Mouse (Mus musculus) stomach, embryonic 15.5 days (tissue): ENCODE data around the gene Sfmbt2. TPM values are rescaled to one million over a fixed set of nuclear protein-coding genes. Genes with fewer than 3 reads are reported as not detected.

ENCODE experiments used
- ATAC-seq: fragments of 200-750 bp; cut with Nextera tagmentation; 2 replicates; pipeline ENCODE4 v1.8.0; 2017; ENCODE audit warnings: low read depth, moderate number of reproducible peaks, moderate TSS enrichment; ENCODE audit not compliant: insufficient read depth, low FRiP score
- H3K27ac ChIP-seq: fragments of 300-500 bp; sonication (generic); 2 replicates; pipeline ENCODE4 v1.5.1; 2015; ENCODE audit warnings: mild to moderate bottlenecking, inconsistent platforms
- H3K27me3 ChIP-seq: fragments of 300-500 bp; sonication (generic); replicated peaks from 2 replicates; pipeline ENCODE4 v1.6.1; 2015; ENCODE audit warnings: inconsistent platforms
- H3K36me3 ChIP-seq: fragments of 300-500 bp; sonication (generic); 2 replicates; pipeline ENCODE4 v1.6.1; 2015; ENCODE audit warnings: inconsistent platforms
- H3K4me1 ChIP-seq: fragments of 300-500 bp; sonication (generic); 2 replicates; pipeline ENCODE4 v1.6.1; 2015; ENCODE audit warnings: inconsistent platforms
- H3K4me2 ChIP-seq: fragments of 300-500 bp; sonication (generic); 2 replicates; pipeline ENCODE4 v1.6.1; 2015; ENCODE audit warnings: mild to moderate bottlenecking, inconsistent platforms
- H3K4me3 ChIP-seq: fragments of 300-500 bp; sonication (generic); replicated peaks from 2 replicates; pipeline ENCODE4 v1.5.1; 2015; ENCODE audit warnings: inconsistent platforms
- H3K9ac ChIP-seq: fragments of 300-500 bp; sonication (generic); 2 replicates; pipeline ENCODE4 v1.6.1; 2015; ENCODE audit warnings: inconsistent platforms
- H3K9me3 ChIP-seq: fragments of 300-500 bp; sonication (generic); 2 replicates; pipeline ENCODE4 v1.6.1; 2016; ENCODE audit warnings: inconsistent platforms
- WGBS: fragments of 180-500 bp; shearing (Covaris S2); methylation state at CpG from one replicate; pipeline ENCODE4 v1.1.7; 2015; 5-methylcytosine and 5-hydroxymethylcytosine counted together
- polyA plus RNA-seq: library from polyadenylated mRNA; unstranded; fragments of >200 nt; fragmentation: Nextera tagmentation; extraction: Ambion mirVana; gene quantifications from 2 replicates; pipeline ENCODE4 v1.2.1, GENCODE M21; 2015

The Sfmbt2 gene
- polyA plus RNA-seq, 1 experiment from 2014 or later = 3.0 TPM

DNA sequence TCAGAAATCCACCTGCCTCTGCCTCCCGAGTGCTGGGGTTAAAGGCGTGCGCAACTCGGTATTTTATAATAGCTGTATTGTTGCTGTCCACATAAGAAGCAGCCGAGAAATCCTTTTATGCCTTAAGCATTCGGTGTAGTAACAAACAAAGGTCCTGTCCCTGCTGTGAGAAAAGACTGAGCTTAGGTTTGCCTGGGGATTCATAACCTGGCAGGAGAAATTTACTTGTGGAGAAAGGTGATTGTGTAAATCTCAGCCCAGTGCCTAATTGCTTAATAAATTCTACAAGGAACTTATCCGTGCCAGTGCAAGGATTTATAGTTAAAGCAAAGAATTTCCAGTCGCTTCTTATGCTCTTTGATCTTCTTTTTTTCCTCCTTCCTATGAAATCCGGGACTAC is 71.5 kb downstream of the Sfmbt2 start:
- Histone ChIP-seq H3K4me3 (no peak overlapping the region), H3K4me2 (no peak overlapping the region), H3K27me3 (no peaks in the 10 kb centered on the region), H3K36me3 (no peaks in the 10 kb centered on the region), H3K4me1 (no peaks in the 10 kb centered on the region), H3K27ac (no peak overlapping the region), H3K9me3 (no peaks in the 10 kb centered on the region), H3K9ac (no peak overlapping the region)
- ATAC-seq = no peak
- 75% methylated on average over 9 of the region's 9 CpGs for WGBS

GRCm38 (mm10) chr2:10453577-10453976 is 83.3 kb downstream of the Sfmbt2 start:
- WGBS = 67% methylated on average over 3 of the region's 3 CpGs
- Histone ChIP-seq H3K36me3 (no peaks in the 10 kb centered on the region), H3K9me3 (no peaks in the 10 kb centered on the region), H3K9ac (no peak overlapping the region), H3K27me3 (no peaks in the 10 kb centered on the region), H3K4me2 (no peak overlapping the region), H3K4me3 (no peak overlapping the region), H3K4me1 (no peaks in the 10 kb centered on the region), H3K27ac (no peak overlapping the region)
- no peak for ATAC-seq

- Histone ChIP-seq H3K4me3 (no peak overlapping the region), H3K36me3 (no peaks in the 10 kb centered on the region), H3K9me3 (no peaks in the 10 kb centered on the region), H3K27me3 (no peaks in the 10 kb centered on the region), H3K4me2 (no peak overlapping the region), H3K9ac (no peak overlapping the region), H3K4me1 (no peaks in the 10 kb centered on the region), H3K27ac (no peak overlapping the region)
- WGBS = 88% methylated on average over 12 of the region's 12 CpGs
- no peak for ATAC-seq
Measured at GRCm38 (mm10) chr2:10458309-10458708, 88.0 kb downstream of the Sfmbt2 start.

DNA sequence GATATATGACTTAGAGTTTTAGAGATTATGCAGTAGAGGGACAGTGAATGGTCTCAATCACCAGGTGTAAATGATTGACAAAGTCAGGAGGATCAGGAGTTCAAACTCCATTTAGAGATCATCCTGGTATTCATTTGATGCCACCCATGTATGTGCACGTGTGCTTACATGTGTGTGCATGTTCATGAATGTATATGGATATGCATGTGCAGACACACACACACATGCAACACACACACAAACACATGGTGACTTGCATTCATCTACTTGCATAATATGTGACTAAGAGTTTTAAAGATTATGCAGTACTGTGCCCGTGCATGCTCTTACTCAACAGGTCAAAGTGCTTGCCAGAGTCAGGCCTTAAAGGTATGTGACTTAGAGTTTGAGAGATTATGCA is 146.2 kb downstream of the Sfmbt2 start:
- no peak for ATAC-seq
- no peaks in the 10 kb centered on the region for H3K27me3 ChIP-seq
- no peak overlapping the region for H3K4me3 ChIP-seq
- H3K36me3 ChIP-seq = no peaks in the 10 kb centered on the region
- H3K9ac ChIP-seq = no peak overlapping the region
- H3K27ac ChIP-seq = no peak overlapping the region
- 90% methylated on average over 2 of the region's 2 CpGs for WGBS
- no peaks in the 10 kb centered on the region for H3K4me1 ChIP-seq
- H3K9me3 ChIP-seq = no peaks in the 10 kb centered on the region
- no peak overlapping the region for H3K4me2 ChIP-seq

DNA sequence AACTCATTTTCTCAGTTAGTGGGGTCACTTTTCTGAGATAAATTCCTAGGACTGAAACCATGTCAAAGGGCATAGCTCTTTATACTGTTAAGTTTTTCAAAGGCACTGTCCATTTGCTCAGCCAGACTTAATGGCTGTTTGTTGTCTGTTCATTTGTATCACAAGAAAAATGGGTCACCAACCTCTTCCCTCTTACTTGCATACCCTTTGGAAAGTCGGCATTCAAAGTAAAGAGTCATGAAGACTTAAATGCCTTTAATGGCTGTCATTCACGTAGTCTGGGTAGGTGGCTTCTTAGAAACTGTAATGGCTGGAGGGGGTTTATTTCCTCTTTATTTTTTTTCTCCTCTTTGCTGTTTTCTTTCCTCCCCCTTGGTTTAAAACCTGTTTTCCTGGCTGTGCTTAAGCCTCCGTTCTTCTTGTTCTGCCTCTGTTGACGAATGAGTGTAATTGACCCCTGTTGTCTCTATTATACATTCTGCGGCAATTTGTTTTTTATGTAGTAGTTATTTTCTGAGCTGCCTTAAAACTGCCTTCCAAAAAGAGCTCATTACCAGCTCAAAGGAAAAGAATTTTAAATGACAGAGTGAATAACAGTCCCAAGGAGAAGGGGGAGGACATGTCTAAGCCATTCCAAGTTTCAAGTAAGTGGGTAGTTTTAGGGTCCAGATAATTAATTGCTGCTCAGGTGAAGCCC is 151.6 kb downstream of the Sfmbt2 start:
- Histone ChIP-seq H3K4me2 (no peak overlapping the region), H3K27me3 (no peaks in the 10 kb centered on the region), H3K27ac (no peak overlapping the region), H3K36me3 (no peaks in the 10 kb centered on the region), H3K4me1 (no peaks in the 10 kb centered on the region), H3K9ac (no peak overlapping the region), H3K4me3 (no peak overlapping the region), H3K9me3 (no peaks in the 10 kb centered on the region)
- WGBS = 53% methylated on average over 5 of the region's 5 CpGs
- no peak for ATAC-seq

GRCm38 (mm10) chr2:10525622-10526021 is 155.3 kb downstream of the Sfmbt2 start:
- Histone ChIP-seq H3K27ac (no peak overlapping the region), H3K4me2 (no peak overlapping the region), H3K9ac (no peak overlapping the region), H3K9me3 (no peaks in the 10 kb centered on the region), H3K27me3 (no peaks in the 10 kb centered on the region), H3K4me1 (no peaks in the 10 kb centered on the region), H3K4me3 (no peak overlapping the region), H3K36me3 (no peaks in the 10 kb centered on the region)
- no peak for ATAC-seq
- 85% methylated on average over 7 of the region's 7 CpGs for WGBS

DNA sequence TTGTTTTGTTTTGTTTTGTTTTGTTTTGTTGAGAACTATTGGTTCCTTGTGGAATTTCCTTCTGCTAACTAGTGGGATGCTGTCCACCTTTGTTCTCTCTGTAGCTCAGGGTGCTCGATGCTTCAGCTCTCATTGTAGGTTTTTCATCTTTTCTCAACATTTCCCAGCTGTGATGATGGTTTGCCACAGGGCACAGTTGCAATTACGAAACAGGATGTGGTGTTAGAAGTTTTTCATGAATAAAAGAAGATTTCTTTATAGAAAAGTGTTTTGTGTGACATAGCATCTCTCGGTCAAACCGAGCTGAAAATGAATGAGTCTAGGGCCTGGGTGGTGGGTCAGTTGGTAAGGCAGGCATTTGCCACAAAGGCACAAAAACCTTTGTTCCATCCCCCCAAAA is 171.5 kb downstream of the Sfmbt2 start:
- 76% methylated on average over 4 of the region's 4 CpGs for WGBS
- ATAC-seq = no peak
- H3K4me1 ChIP-seq = no peaks in the 10 kb centered on the region
- no peaks in the 10 kb centered on the region for H3K36me3 ChIP-seq
- H3K4me3 ChIP-seq = no peak overlapping the region
- H3K27ac ChIP-seq = no peak overlapping the region
- no peaks in the 10 kb centered on the region for H3K9me3 ChIP-seq
- no peak overlapping the region for H3K4me2 ChIP-seq
- H3K27me3 ChIP-seq = no peaks in the 10 kb centered on the region
- no peak overlapping the region for H3K9ac ChIP-seq

- ATAC-seq = no peak
- Histone ChIP-seq H3K27me3 (no peaks in the 10 kb centered on the region), H3K36me3 (no peaks in the 10 kb centered on the region), H3K4me3 (no peak overlapping the region), H3K4me1 (no peaks in the 10 kb centered on the region), H3K4me2 (no peak overlapping the region), H3K9ac (no peak overlapping the region), H3K9me3 (no peaks in the 10 kb centered on the region), H3K27ac (no peak overlapping the region)
- WGBS = 62% methylated on average over 7 of the region's 7 CpGs
Measured at GRCm38 (mm10) chr2:10542388-10542787, 172.1 kb downstream of the Sfmbt2 start.

DNA sequence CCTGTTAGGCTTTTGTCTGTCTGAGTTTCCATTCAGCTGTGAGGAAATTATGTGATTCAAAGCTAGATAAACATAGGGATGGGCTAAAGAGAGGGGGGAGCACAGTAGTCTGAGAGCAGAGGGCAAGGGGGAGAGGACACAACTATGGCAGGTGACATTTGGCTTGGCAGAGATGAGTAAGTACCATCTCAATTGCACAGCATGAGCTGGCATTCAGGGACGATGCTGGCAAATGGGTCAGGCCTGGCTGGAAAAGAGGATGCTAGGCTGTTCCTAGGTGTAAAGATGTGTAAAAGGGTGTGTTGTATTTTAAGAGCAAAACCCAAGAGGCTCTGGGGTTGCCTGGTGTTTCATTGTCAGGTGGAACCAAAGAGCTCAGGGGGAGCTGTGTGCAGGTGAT is 188.5 kb downstream of the Sfmbt2 start:
- Histone ChIP-seq H3K27ac (no peak overlapping the region), H3K4me3 (no peak overlapping the region), H3K4me2 (no peak overlapping the region), H3K9me3 (no peaks in the 10 kb centered on the region), H3K4me1 (no peaks in the 10 kb centered on the region), H3K27me3 (no peaks in the 10 kb centered on the region), H3K36me3 (no peaks in the 10 kb centered on the region), H3K9ac (no peak overlapping the region)
- no peak for ATAC-seq
- 90% methylated on average over 1 of the region's 1 CpGs for WGBS

GRCm38 (mm10) chr2:10565491-10565890 is 195.2 kb downstream of the Sfmbt2 start:
- H3K9me3 ChIP-seq = no peaks in the 10 kb centered on the region
- WGBS = 79% methylated on average over 3 of the region's 3 CpGs
- H3K27me3 ChIP-seq = no peaks in the 10 kb centered on the region
- no peaks in the 10 kb centered on the region for H3K4me1 ChIP-seq
- no peaks in the 10 kb centered on the region for H3K36me3 ChIP-seq
- no peak for ATAC-seq
- no peak overlapping the region for H3K4me2 ChIP-seq
- H3K9ac ChIP-seq = no peak overlapping the region
- no peak overlapping the region for H3K4me3 ChIP-seq
- H3K27ac ChIP-seq = no peak overlapping the region

DNA sequence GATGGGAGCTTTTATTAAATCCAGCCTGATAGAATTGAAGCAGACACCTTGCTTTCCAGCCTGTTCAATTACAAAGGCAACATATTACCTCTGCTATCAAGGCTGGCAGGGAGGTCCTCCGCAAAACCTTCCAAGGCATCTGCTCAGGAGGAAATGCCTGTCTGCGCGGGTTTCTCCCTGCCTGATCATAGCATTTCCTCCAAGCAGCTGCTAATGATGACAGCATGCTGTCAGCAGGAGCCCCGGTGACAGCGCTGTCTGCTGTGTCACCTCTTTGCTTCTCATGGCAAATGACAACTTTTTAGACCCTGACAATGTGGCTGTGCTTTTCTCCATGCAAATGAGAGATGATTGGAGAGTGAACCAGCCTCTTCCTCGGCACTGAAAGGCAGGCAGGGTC is 199.1 kb downstream of the Sfmbt2 start:
- ATAC-seq = no peak
- Histone ChIP-seq H3K4me1 (no peaks in the 10 kb centered on the region), H3K9me3 (no peaks in the 10 kb centered on the region), H3K9ac (no peak overlapping the region), H3K27ac (no peak overlapping the region), H3K27me3 (no peaks in the 10 kb centered on the region), H3K4me3 (no peak overlapping the region), H3K4me2 (no peak overlapping the region), H3K36me3 (no peaks in the 10 kb centered on the region)
- WGBS = 46% methylated on average over 6 of the region's 6 CpGs

DNA sequence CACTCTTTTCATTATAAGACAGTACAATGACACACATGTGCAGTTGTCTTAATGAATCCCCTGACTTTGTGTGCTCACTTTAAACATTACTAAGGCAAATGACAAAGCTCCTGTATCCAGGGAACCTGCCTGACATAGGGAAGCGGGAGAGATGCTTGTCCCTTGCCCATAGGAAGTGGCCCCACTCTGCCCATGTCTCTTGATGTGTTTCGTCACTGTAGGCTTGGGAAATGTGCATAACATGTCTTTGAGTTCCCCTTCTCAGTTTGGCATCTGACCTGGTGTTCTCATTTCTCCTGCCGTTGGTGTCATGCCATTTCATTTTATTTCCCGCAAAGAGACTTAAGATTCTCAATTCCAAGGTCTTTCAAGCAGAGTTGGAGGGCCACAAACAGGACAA is 202.0 kb downstream of the Sfmbt2 start:
- H3K9me3 ChIP-seq = no peaks in the 10 kb centered on the region

More for the DNA sequence above, 202.0 kb downstream of the Sfmbt2 start:
- no peak overlapping the region for H3K4me3 ChIP-seq
- no peak overlapping the region for H3K27ac ChIP-seq
- H3K4me1 ChIP-seq = no peaks in the 10 kb centered on the region
- WGBS = 88% methylated on average over 4 of the region's 4 CpGs
- no peak overlapping the region for H3K4me2 ChIP-seq
- H3K9ac ChIP-seq = no peak overlapping the region
- no peak for ATAC-seq
- H3K27me3 ChIP-seq = no peaks in the 10 kb centered on the region
- H3K36me3 ChIP-seq = no peaks in the 10 kb centered on the region
